Mouse (Mus musculus): ENCODE results near the gene Usp39.

Usp39 gene

DNA sequence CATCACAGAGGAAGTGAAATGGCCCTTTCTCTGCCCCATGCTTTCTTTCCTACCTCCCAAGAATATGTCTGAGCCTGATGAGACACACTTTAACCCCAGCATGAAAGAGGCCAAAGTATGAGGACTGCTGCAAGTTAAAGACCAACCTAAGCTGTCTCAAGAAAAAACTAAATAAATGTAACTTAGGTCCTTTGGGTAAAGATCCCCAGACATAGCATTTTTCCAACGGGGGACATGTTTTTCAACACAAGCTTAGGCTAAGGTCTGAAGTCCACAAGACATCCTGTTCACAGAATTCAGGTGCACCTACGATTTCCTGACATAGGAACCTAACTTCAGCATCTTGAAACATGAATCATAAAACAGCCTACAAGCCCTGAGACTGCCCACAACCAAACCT lies 5.2 kb upstream of the Usp39 start:
- DNase-seq: no peak

DNA sequence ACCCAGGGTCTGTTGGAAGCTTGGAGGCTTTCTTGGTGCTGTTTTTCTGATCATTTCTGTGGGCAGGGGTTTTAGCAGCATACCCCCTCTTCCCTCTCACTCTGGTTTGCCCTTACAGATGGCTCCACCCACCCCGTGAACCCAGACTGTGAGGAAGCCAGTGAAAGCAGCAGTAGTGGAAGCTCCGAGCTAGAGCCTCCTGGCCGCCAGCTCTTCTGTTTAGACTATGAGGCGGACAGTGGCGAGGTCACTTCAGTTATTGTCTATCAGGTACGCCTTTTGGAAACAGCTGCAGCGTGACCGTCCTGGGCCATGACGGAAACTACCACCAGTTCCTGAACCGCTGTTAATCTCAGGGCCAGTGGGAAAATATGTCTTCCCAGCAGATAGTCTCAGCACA lies 3.4 kb upstream of the Usp39 start:
- DNase-seq: peak; percentile 36

DNA sequence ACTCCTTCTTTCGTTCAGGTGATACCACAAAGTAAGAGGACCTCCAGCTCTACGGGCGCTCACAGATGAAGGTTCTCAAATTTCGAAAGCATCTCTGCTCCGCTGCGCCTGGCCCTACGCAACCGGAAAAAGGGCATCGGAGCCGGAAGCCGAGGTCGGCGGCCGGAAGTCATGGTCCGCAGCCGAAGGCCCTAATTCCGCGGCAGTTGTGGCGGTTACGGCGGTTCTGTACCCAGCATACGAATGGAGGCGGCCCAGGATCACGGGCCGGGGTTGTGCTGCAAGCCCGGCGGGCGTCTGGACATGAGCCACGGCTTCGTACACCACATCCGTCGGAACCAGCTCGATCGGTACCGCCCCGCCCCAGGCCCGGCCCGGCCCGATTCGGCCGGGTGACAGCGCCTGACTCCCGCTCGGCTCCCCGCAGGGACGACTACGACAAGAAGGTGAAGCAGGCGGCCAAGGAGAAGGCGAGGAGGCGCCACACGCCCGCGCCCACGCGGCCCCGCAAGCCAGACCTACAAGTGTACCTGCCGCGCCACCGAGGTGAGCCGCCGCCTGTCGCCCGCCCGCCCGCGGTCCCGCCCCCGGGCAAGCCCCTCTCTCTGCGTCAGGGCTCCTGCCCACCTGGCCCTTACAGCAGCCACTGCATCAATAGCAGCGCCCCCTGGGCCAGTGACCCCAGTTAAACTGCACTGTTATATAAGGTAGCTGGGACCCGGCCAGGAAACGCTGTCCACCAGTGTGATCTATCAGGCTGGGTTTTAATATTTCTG lies 2.4 kb upstream of the Usp39 start, which contains the start of gene 0610030E20Rik:
Gene 0610030E20Rik, plus strand, starts transcription at position 152 of the 776 bp plus-strand sequence.
- DNase-seq: peak; percentile 85

DNA sequence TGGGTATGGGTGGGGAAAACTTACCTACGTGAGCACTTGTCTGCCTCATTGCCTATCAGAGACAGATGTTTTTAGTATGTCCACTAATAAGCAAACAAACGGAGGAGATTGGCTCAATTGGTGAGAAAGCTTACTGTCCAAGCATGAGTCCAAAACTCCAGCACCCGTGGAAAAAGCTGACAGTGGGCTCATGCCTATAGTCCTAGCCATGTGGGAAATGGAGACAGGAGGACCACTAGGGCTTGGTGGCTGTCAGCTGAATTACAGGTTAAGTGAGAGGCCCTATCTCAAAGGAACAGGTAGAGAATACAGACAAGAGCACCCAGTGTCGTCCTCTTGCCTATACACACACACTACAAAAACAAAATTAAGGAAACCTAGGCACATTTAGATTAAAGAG lies 1.3 kb upstream of the Usp39 start:
- peak; percentile 30 for DNase-seq

DNA sequence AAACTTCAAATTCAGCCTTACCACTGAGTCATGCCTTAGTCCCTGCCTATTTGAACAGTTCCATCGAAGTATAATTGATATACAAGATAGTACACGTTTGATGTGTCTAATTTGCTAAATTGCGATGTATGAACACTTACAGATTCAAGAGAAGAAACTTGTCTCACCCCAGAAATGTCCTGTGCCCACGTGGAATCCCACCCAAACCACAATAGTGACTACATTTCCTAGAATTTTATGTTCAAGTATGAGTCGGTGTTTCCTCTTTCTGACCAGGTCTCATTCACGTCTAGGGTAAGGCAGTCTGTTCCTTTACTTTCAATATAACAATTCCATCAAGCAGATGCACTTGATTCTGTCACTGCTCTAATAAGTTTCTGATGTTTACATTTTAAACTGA lies 649 bp upstream of the Usp39 start:
- DNase-seq: no peak

DNA sequence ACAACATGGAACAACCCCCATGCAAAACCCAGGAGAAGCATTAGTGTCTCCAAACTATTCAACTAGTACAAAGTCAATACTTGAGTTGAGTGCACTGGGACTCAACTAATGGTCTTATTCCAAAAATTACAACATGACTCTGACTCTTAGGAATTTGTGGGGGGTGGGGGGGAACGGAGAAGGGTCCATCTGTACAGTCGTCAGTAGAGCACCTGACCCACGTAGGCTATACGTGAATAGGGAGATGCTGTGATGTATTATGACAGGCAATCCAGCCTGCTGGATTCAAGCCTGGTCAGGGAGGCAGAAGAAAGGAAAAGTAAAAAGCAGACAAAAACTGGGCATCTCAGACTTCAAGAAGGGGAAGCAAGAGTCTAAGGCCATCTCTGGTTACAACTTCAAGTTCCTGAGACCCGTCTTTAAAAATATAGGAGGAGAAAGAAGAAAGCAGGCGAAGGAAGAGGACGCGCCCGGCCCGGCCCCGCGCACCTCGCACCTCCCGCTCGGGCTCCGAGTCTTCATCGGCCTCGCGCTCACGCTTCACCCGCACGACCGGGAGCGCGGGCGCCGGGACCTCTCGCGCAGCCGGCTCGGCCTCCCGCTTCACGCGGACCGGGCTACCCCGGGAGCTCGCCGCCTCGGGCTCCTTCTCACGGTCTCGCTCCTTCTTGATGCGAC lies 449 bp downstream of the Usp39 start:
- DNase-seq: no peak

DNA sequence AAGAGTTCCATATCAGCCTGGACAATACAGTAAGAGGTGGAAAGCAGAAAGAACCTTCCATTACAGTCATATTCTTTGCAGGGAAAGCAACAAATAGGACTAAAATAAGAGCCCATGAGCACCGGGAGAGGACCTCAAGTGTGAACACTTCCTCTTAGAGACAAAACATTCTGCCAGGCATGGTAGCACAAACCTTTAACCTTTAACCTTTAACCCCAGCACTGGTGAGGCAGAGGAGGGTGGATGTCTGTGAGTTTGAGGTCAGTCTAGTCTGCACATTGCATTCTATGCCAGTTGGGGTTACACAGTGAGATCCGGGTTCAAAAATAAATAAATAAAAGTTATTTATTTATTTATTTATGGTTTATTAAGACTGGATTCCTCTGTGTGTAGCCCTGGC lies 4.5 kb downstream of the Usp39 start:
- no peak for DNase-seq

DNA sequence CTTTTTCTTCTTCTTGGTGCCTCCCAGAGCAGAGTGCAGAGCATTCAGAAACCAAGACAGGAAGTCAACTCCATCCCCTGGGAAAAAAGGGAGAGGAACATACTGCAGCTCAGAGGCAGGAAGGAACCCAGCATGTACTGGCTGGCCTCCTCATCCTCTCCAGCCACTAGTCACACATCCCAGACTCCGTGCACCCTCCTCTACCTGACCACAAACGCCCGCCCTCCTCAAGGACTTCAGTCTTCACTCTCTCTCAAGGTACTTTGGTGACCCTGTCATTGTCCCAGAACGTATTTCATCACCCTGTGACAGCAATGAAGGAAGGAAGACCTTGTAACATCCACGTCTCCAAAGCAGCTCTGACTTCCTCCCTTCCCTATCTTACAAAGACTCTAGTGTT lies 11.9 kb downstream of the Usp39 start:
- DNase-seq: no peak

DNA sequence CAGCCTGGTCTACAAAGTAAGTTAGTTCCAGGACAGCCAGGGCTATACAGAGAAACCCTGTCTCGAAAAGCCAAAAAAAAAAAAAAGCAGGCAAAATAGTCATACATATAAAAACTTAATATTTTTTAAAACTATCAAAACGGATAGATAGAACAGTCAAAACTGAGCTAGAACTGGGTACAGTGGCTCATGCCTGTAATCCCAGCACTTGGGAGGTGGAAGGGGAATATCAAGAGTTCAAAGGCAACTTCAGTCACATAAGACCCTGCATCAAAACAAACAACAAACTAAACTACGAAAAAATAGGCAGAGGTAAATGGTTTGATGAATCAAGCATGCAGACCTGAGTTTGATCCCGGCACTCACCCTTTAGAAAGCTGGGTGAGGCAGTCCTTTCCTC lies 14.9 kb downstream of the Usp39 start:
- DNase-seq: no peak

DNA sequence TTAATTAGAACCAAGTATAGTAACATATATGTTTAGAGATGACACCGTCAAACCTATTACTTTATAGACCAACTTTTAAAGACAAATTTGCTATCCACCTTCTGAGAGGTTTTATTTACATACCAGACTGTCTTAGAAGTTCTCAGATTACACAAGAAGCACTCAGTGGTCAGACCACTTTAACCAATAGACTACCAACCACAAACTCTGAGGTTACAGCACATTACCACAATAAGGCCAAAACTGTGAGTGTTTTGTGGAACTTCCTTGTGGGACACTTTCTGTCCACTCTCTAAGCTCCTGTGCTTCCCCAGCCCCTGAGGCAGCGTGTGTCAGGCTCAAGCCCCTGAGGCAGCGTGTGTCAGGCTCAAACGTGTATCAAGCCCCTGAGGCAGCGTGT lies 16.0 kb downstream of the Usp39 start:
- DNase-seq: no peak

DNA sequence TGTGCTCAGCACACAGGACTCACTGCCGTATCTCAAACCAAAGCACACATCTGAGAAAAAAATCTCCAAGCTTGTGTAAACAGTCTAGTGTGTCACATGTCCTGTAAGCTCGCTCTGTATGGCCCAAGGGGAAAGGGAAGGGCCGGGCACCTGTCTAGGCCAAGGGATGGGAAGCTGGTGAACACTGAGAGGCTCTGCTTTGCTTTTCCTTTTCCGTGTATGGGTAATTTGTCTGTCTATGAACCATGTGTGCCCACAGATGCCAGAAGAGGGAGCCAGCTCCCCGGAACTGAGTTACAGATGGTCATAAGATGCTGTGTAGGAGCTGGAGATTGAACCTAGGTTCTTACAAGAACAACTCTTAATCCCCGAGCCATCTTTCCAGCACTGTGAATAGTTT lies 18.7 kb downstream of the Usp39 start:
- DNase-seq: no peak

DNA sequence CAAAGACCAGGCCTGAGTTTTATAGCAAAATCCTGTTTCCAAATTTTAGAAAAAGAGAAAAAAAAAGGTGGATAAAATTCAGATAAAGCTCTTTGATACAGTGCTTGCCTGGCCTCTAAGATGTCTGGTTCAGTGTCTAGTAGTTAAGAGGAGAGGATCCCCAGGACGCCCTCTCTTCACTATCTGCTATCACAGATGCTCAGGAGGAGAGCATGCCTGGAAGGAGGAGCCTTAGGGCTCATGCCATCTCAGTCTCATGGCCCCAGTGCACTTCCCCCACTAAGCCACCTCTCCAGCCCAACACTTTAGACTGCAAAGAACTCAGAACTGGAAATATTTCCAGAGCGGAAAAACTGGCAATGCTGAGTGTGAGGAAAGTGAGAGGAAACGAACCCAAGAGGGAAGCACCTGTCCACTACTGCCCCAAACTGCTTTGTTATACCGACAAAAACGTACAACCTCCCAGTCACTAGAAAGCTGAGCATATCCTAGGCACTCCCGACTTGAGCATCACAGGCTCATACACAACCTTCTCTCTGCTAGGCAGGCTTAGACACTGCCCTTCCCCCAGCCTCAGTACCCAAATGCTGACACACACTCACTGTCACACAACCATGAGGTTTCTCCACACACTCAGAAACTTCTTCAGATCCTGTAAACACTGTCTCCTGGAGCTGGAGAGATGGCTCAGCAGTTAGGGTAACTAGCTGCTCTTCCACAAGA lies 21.0 kb downstream of the Usp39 start:
- no peak for DNase-seq

DNA sequence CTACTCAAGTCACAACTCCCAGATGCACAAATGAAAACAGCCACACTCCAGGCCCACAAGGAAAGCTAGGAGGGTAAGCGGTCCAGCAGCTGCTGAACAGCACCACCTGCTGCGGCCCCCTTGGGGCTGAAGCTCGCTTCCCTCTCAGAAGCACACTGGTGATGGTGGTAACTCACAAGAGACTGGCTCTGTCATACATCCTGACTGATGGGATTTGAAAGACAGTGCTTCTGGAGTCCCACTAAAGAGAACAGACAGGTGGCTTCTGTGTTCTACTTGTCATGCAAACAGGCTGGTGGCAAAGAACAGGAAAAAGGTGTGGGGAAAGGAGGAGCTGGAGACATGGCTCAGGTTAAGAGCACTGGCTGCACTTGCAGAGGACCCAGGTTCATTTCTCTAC lies 22.0 kb downstream of the Usp39 start:
- no peak for DNase-seq

DNA sequence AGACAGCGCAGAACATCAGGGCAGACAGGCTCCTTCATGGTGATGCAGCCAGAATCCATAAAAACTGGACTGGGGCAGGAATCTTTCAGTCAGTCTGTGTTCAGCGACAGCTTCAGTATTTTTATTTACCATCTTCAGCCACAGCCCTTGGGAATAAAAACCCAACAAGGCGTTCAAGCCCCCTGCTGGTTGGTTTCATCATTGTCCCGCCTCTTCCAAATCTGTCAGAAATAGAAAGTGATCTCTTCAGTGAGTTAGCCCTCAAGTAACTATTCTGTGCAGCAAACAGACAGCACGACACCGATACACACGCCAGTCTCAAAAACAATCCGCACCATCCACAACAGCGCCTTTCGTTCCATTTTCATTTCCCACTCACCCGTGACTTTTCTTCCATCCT lies 26.0 kb downstream of the Usp39 start:
- no peak for DNase-seq

DNA sequence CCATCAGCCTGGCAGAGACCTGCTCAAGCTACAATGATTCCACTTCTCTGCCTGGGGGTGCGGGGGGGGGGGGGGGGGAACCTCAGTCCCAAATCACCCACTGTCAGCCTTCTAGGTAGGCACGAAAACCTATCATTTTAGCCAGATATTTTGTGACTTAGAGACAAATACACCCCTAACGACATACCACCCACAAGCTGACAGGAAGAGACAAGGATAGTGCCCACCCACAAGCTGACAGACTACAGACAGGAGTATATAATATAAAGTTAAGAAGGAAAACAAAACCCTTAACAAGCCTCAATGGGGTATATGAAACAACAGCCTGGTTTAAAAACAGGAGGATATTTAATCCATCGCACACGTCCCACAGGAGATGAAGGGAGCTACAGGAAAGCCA lies 26.5 kb downstream of the Usp39 start:
- DNase-seq: no peak

DNA sequence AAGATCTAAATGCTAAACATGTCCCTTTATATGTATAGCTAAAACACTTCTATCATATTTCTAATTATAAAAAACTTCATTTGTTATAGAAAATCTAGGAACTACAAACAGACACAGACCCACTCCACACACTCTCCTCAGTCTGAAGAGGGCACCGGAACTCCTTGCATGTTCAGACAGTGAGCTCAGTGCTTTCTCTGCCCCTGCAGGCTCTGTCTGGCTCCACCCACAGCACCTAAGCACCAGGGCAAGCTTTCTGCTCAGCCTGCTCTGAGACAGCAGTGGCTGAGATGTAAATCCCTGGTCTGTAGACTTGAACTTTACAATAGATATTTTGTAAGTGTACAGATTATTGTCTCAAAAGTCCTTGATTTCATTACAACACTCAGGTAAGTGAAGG lies 28.9 kb downstream of the Usp39 start:
- DNase-seq: no peak

DNA sequence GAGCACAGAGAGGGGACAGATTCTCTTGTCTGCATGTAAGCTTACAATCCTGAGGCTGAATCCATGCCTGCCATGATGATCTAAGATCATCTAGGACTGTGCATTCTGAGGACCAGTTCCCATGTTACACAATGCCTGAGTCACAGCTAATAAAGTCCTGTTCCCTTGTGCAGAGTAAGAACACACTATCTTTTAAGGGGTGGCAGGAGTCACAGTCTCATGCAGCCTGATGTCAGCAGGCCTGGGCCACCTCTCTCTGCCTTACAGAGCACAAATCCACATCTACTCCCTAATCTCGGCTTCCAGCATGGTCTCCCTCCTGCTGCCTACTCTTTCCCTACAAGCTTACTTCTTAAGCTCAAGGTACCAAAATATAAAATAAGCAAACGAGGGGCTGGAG lies 29.6 kb downstream of the Usp39 start:
- no peak for DNase-seq

DNA sequence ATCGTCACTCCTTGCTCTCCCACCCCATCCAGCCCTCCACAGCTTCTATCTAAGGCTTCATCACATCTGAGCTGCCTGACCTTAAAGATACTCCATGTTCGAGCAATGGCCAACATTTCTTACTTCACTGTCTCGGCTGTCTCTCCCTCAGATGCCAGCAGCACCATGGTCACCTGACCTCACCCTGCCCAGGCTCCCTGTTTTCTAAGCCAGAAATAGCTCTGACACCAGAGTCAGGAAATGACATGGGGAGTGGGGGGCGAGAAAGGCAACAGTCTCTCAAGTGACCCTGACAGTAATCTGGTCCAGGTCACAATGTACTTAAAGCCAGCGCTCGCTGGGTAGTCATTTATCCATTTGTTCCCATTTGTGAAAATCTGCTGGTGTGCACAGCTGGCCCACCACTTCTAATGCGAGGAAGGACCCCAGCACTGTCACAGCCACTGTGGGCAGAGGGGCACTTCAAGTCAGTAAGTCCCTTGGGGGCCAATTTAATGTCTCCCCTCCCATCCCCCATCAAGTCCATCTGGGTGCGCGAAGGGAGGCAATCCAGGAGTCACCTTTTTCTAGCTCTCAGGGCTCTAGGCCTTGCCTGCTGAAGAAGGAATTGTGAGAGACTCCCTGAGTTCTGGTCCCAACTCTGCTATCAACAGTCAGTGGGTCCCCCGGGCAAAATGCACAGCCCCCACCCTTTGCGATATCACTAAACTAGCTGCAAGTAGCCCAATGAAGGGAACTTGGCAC lies 31.7 kb downstream of the Usp39 start:
- DNase-seq: no peak

DNA sequence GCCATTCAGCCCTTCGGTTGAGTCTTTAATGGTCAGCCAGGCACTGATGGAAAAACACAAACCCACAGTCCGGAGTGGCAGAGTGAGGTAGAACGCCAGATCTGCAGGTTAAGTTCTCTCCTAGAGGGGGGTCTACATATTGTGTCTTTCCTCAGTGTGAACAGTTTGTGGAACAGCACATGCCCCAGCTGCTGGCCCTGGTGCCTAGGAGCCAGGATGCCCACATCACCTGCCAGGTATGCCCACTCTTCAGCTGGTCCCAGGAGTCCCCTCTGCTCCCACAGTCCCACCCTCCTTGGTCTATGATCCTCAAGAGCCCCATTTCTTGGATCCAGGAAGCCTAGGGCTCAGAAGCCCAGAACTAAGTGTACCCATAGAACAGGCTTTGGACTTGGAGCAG lies 32.8 kb downstream of the Usp39 start:
- no peak for DNase-seq

DNA sequence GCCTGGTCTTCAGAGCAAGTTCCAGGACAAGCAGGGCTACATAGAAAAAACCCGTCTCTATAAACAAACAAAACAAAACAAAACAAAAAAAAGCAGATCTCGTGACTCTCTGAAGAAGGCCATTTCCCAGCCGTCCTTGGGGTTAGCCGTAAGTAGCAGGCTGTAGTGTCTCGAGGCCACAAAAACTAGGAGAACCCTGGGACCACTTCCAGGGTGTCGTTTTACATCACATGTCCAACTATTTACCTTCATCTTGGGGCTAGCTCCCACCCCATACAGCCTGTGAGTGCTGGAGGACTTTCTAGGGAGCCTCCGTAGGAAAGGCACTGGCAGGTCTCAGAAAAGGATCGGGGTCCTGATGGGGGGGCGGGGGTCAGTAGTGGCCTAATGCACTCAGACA lies 41.5 kb downstream of the Usp39 start:
- no peak for DNase-seq

DNA sequence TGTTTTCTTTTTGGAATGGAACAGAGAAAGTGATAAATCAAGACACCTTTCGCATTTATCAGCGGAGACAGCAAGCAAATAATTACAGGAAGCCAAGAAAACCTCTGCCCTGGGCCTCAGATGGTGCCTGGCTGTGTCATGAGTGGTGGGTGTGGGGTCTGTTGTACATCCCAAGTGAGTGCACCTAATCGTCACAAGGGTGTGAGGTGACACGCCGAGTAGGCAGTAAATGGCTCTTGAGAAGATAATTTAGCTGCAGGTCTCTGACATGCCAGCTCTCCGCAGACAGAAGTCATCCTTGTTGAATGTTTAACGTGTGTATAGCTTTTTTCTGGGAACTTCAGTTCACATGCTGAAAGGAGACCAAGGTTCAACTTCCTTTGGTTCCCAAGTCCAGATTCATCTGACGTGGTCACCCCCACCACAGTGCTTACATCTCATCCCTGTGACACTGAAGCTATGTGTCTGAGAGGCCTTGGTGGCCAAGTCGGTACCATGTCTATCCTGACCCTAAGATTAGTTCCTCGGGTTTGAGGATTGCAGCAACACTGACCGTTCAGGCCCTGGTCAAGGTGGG lies 42.5 kb downstream of the Usp39 start:
- DNase-seq: no peak

DNA sequence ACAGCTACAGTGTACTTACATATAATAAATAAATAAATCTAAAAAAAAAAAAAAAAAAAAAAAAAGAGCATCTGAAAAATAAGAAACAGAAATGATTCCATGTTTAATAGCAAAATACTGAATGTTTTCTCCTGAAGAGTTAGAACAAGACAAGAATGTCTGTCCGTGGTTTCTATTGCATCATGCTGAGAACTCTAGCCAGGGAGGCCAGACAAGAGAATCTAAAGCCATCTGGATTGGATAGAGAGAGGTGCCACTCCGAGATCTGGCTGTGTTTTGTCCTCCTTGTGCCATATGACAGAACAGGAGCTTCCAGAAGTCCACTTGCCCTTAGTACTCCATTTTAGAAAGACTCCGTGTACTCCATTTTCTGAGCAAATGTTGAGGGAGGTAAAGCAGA lies 47.2 kb downstream of the Usp39 start:
- no peak for DNase-seq
